Mouse (Mus musculus): Measurements from ENCODE around the gene Mrgbp.

Mrgbp gene

GRCm38 (mm10) chr2:180589123-180589831 is 8.2 kb downstream of the Mrgbp start, which contains the start of gene Ogfr:
TSS of gene Ogfr (plus strand) at chr2:180589245.
- intact Hi-C loops (cut with DNase I): no loop called here

DNA sequence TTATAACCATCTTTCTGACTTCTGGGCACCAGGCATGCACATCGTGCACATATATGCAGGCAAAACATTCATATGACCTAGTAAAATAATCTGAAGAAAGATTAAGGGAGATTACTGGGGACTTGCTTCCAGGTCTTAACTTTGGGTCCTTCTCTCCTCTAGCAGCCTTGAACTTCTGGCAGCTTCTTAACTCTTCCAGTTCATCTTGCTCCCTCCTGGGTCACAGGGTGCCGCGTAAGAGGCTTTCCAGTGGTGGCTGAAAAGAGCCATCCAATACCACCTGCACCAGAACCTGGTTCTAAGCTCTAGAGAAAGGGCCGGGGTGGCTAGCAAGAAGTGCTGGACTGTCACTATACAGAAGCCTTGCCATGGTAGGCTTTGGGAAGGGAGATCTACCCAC is 16.4 kb downstream of the Mrgbp start, which contains the start of gene Col9a3:
Gene Col9a3 (plus strand): TSS at position 301 of the 400 bp plus-strand sequence.
- intact Hi-C loops (cut with DNase I): no loop called here

DNA sequence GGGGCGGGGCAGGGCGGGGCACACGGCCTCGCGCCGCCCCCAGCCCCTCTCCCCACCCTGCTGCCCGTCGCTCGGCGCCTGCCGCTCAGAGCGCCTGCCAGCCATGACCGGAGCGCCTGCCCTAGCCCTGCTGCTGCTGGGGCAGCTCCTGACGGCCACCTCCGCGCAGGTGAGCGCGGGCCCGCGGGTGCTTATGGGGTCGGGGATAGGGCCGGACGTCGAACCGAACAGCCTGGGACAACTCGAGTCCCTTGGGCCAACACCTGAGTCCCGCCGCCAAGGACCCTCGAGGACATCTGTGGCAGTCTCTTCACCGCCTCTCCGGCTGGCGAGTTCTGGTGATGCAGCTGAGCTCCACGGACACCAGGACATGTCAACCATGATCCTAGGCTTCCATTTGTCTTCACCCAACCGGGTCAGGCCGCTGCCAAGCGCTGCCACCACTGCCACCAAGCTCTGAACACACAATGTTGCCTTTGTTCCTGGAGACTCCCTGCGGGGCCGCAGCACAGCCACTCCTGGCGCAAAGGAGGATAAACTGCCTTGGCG is 17.1 kb downstream of the Mrgbp start:
- intact Hi-C loops (cut with DNase I): no loop called here

- intact Hi-C loops (cut with DNase I): no loop called here
Measured at GRCm38 (mm10) chr2:180600569-180601021, 19.5 kb downstream of the Mrgbp start.

DNA sequence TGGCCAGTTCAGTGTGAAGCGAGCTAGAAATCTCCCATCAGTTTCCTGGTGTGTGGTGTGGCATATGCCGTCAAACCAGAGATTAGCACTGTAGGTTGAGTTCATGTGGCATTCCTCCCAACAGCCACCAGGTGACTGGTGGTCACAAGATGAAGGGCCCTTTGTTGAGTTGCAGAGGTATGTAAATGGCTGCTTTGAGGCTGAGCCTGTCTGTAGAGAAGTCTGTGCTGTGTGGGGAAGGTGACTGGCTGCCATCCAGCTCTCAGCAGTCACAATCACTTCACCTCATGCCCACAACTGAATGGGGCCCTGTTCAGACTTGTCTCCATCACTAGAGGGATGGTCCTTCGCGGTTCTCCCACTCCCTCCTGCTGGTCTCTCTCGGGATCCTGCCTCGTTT is 23.7 kb downstream of the Mrgbp start:
- intact Hi-C loops (cut with DNase I): no loop called here

DNA sequence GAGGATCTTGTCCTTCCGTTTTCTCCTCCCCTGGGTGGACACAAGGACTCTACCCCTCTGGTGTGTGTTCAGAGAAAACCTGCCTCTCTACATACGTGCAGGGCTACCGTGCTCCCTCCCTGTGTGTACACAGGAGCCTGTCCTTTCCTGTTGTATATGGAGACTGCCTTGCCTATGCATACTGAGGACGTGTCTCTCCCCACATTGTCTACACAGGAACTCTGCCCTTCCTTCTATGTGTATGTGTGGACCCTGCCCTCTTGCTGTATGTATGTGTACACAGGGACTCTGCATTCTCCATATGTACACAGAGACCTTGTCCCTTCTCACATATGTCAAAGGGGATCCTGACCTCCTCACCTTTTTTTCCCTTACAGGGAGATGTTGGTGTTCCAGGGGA is 29.2 kb downstream of the Mrgbp start:
- intact Hi-C loops (cut with DNase I): no loop called here

- intact Hi-C loops (cut with DNase I): no loop called here
Measured at GRCm38 (mm10) chr2:180611882-180612281, 30.8 kb downstream of the Mrgbp start.
